Mouse (Mus musculus) midbrain, embryonic 13.5 days (tissue): ENCODE data around the gene Ppp1r3g. TPM values are rescaled to one million over a fixed set of nuclear protein-coding genes. Genes with fewer than 3 reads are reported as not detected.
A peak's percentile ranks its signal among the peaks of the same experiment; 100 is the strongest.
"Not testable (repeated sequence)": the region's sequence is repeated elsewhere in the genome, so short reads cannot be mapped to it uniquely, and the experiment has no call there.

Experiments
- ATAC-seq: fragments of 200-750 bp; cut with Nextera tagmentation; 2 replicates; pipeline ENCODE4 v1.8.0; 2017; ENCODE audit warnings: mild to moderate bottlenecking, moderate TSS enrichment, moderate library complexity
- H3K27ac ChIP-seq: fragments of 300-500 bp; sonication (generic); 2 replicates; pipeline ENCODE4 v1.5.1; 2015; ENCODE audit warnings: inconsistent platforms, mild to moderate bottlenecking, moderate library complexity
- H3K27me3 ChIP-seq: fragments of 300-500 bp; sonication (generic); 2 replicates; pipeline ENCODE4 v1.6.1; 2015; ENCODE audit warnings: mild to moderate bottlenecking, inconsistent platforms
- H3K36me3 ChIP-seq: fragments of 300-500 bp; sonication (generic); 2 replicates; pipeline ENCODE4 v1.6.1; 2015; ENCODE audit warnings: mild to moderate bottlenecking, inconsistent platforms
- H3K4me1 ChIP-seq: fragments of 300-500 bp; sonication (generic); replicated peaks from 2 replicates; pipeline ENCODE4 v1.6.1; 2015; ENCODE audit warnings: inconsistent platforms
- H3K4me2 ChIP-seq: fragments of 300-500 bp; sonication (generic); replicated peaks from 2 replicates; pipeline ENCODE4 v1.6.1; 2015; ENCODE audit warnings: moderate library complexity, mild to moderate bottlenecking, inconsistent platforms
- H3K4me3 ChIP-seq: fragments of 300-500 bp; sonication (generic); replicated peaks from 2 replicates; pipeline ENCODE4 v1.5.1; 2015; ENCODE audit warnings: mild to moderate bottlenecking, inconsistent platforms
- H3K9ac ChIP-seq: fragments of 300-500 bp; sonication (generic); replicated peaks from 2 replicates; pipeline ENCODE4 v1.6.1; 2015; ENCODE audit warnings: mild to moderate bottlenecking, inconsistent platforms
- H3K9me3 ChIP-seq: fragments of 300-500 bp; sonication (generic); 2 replicates; pipeline ENCODE4 v1.6.1; 2016; ENCODE audit warnings: mild to moderate bottlenecking, inconsistent platforms
- WGBS: fragments of 180-500 bp; shearing (Covaris S2); methylation state at CpG from one replicate; pipeline ENCODE4 v1.1.7; 2015; 5-methylcytosine and 5-hydroxymethylcytosine counted together
- polyA plus RNA-seq: library from polyadenylated mRNA; unstranded; fragments of >200 nt; fragmentation: Nextera tagmentation; extraction: Ambion mirVana; gene quantifications from 2 replicates; pipeline ENCODE4 v1.2.1, GENCODE M21; 2015

Gene Ppp1r3g
- polyA plus RNA-seq, 1 experiment from 2014 or later: 0.47 TPM

- peaks cover 22% of the 10 kb centered on the region for H3K4me1 ChIP-seq
- H3K9ac ChIP-seq: peak overlapping the region; percentile 63
- peaks cover 40% of the 10 kb centered on the region for H3K27me3 ChIP-seq
- WGBS: under 1% methylated on average over 38 of the region's 38 CpGs
- no peak overlapping the region for H3K27ac ChIP-seq
- peak overlapping the region; percentile 63 for H3K4me3 ChIP-seq
- H3K4me2 ChIP-seq: peak overlapping the region; percentile 98
- H3K36me3 ChIP-seq: no peaks in the 10 kb centered on the region
- H3K9me3 ChIP-seq: no peaks in the 10 kb centered on the region
- peak; percentile 65 for ATAC-seq
Observed at GRCm38 (mm10) chr13:35968131-35968718, 9.6 kb downstream of the Ppp1r3g start.

GRCm38 (mm10) chr13:35968719-35969430, 10.2 kb downstream of the Ppp1r3g start:
- peaks cover 22% of the 10 kb centered on the region for H3K4me1 ChIP-seq
- H3K36me3 ChIP-seq: no peaks in the 10 kb centered on the region
- peak overlapping the region; percentile 63 for H3K4me3 ChIP-seq
- H3K27me3 ChIP-seq: peaks cover 40% of the 10 kb centered on the region
- no peak overlapping the region for H3K27ac ChIP-seq
- H3K9me3 ChIP-seq: no peaks in the 10 kb centered on the region
- ATAC-seq: peak; percentile 78
- under 1% methylated on average over 57 of the region's 57 CpGs for WGBS
- peak overlapping the region; percentile 98 for H3K4me2 ChIP-seq
- peak overlapping the region; percentile 63 for H3K9ac ChIP-seq

GRCm38 (mm10) chr13:35969431-35969721, 10.7 kb downstream of the Ppp1r3g start:
- H3K9ac ChIP-seq: peak overlapping the region; percentile 63
- no peak overlapping the region for H3K27ac ChIP-seq
- no peaks in the 10 kb centered on the region for H3K36me3 ChIP-seq
- peaks cover 22% of the 10 kb centered on the region for H3K4me1 ChIP-seq
- peak overlapping the region; percentile 98 for H3K4me2 ChIP-seq
- peak overlapping the region; percentile 63 for H3K4me3 ChIP-seq
- ATAC-seq: no peak; the same call in 1 of the 2 replicates
- no peaks in the 10 kb centered on the region for H3K9me3 ChIP-seq
- under 1% methylated on average over 18 of the region's 18 CpGs for WGBS
- peaks cover 40% of the 10 kb centered on the region for H3K27me3 ChIP-seq

- Histone ChIP-seq H3K9ac (peak overlapping the region; percentile 63; the same call in 1 of the 2 replicates), H3K4me2 (peak overlapping the region; percentile 98)
- 22% methylated on average over 9 of the region's 9 CpGs for WGBS
Observed at GRCm38 (mm10) chr13:35969829-35970228, 11.2 kb downstream of the Ppp1r3g start.

GRCm38 (mm10) chr13:35976912-35977311, 18.3 kb downstream of the Ppp1r3g start:
- no peak overlapping the region for H3K9ac ChIP-seq
- H3K36me3 ChIP-seq: peaks cover 23% of the 10 kb centered on the region

More at GRCm38 (mm10) chr13:35969829-35970228, 11.2 kb downstream of the Ppp1r3g start:
- Histone ChIP-seq H3K9me3 (no peaks in the 10 kb centered on the region), H3K4me3 (peak overlapping the region; percentile 63), H3K4me1 (peaks cover 22% of the 10 kb centered on the region), H3K27ac (no peak overlapping the region), H3K36me3 (no peaks in the 10 kb centered on the region), H3K27me3 (peaks cover 40% of the 10 kb centered on the region)
- ATAC-seq: no peak

GRCm38 (mm10) chr13:35980471-35980870, 21.8 kb downstream of the Ppp1r3g start:
- Histone ChIP-seq H3K27ac (no peak overlapping the region), H3K4me1 (peaks cover 11% of the 10 kb centered on the region; the same call in 1 of the 2 replicates), H3K27me3 (no peaks in the 10 kb centered on the region), H3K9me3 (no peaks in the 10 kb centered on the region), H3K4me2 (no peak overlapping the region), H3K9ac (no peak overlapping the region), H3K36me3 (peaks cover 23% of the 10 kb centered on the region), H3K4me3 (no peak overlapping the region)
- no peak for ATAC-seq
- 40% methylated on average over 4 of the region's 4 CpGs for WGBS

More at GRCm38 (mm10) chr13:35976912-35977311, 18.3 kb downstream of the Ppp1r3g start:
- H3K27ac ChIP-seq: no peak overlapping the region
- 93% methylated on average over 7 of the region's 7 CpGs for WGBS
- H3K9me3 ChIP-seq: no peaks in the 10 kb centered on the region
- peaks cover 11% of the 10 kb centered on the region; the same call in 1 of the 2 replicates for H3K4me1 ChIP-seq
- no peak overlapping the region for H3K4me3 ChIP-seq
- no peaks in the 10 kb centered on the region for H3K27me3 ChIP-seq
- no peak overlapping the region for H3K4me2 ChIP-seq
- ATAC-seq: no peak

GRCm38 (mm10) chr13:35982985-35983384, 24.3 kb downstream of the Ppp1r3g start:
- no peak overlapping the region for H3K4me2 ChIP-seq
- no peak for ATAC-seq
- no peak overlapping the region for H3K9ac ChIP-seq
- peaks cover 15% of the 10 kb centered on the region for H3K4me1 ChIP-seq
- H3K27me3 ChIP-seq: no peaks in the 10 kb centered on the region
- H3K36me3 ChIP-seq: peaks cover 15% of the 10 kb centered on the region
- H3K4me3 ChIP-seq: no peak overlapping the region
- WGBS: 94% methylated on average over 6 of the region's 6 CpGs
- H3K9me3 ChIP-seq: no peaks in the 10 kb centered on the region
- H3K27ac ChIP-seq: no peak overlapping the region

GRCm38 (mm10) chr13:35989329-35989728, 30.7 kb downstream of the Ppp1r3g start:
- H3K27me3 ChIP-seq: no peaks in the 10 kb centered on the region
- peaks cover 6% of the 10 kb centered on the region; the same call in 1 of the 2 replicates for H3K4me1 ChIP-seq
- no peak overlapping the region for H3K4me3 ChIP-seq
- no peak overlapping the region for H3K9ac ChIP-seq
- no peak overlapping the region for H3K4me2 ChIP-seq
- ATAC-seq: no peak
- no peak overlapping the region for H3K27ac ChIP-seq
- H3K9me3 ChIP-seq: no peaks in the 10 kb centered on the region
- WGBS: 71% methylated on average over 3 of the region's 3 CpGs
- no peaks in the 10 kb centered on the region for H3K36me3 ChIP-seq

GRCm38 (mm10) chr13:35991185-35991584, 32.5 kb downstream of the Ppp1r3g start:
- H3K9me3 ChIP-seq, H3K27me3 ChIP-seq, H3K27ac ChIP-seq, ATAC-seq, H3K9ac ChIP-seq, H3K36me3 ChIP-seq, H3K4me2 ChIP-seq, H3K4me3 ChIP-seq: not testable (repeated sequence)
- 94% methylated on average over 21 of the region's 21 CpGs for WGBS
- H3K4me1 ChIP-seq: peaks cover 12% of the 10 kb centered on the region

- 89% methylated on average over 8 of the region's 8 CpGs for WGBS
- ATAC-seq: no peak
- Histone ChIP-seq H3K27me3 (no peaks in the 10 kb centered on the region), H3K9me3 (no peaks in the 10 kb centered on the region), H3K4me1 (peaks cover 8% of the 10 kb centered on the region; the same call in 1 of the 2 replicates), H3K9ac (no peak overlapping the region), H3K27ac (no peak overlapping the region), H3K36me3 (no peaks in the 10 kb centered on the region), H3K4me2 (no peak overlapping the region), H3K4me3 (no peak overlapping the region)
Observed at GRCm38 (mm10) chr13:35994067-35994466, 35.4 kb downstream of the Ppp1r3g start.

- ATAC-seq: no peak
- Histone ChIP-seq H3K4me3 (no peak overlapping the region), H3K36me3 (no peaks in the 10 kb centered on the region), H3K27me3 (no peaks in the 10 kb centered on the region), H3K4me1 (peaks cover 6% of the 10 kb centered on the region; the same call in 1 of the 2 replicates), H3K9me3 (no peaks in the 10 kb centered on the region), H3K9ac (no peak overlapping the region), H3K4me2 (no peak overlapping the region), H3K27ac (no peak overlapping the region)
- 62% methylated on average over 3 of the region's 3 CpGs for WGBS
Observed at GRCm38 (mm10) chr13:35995231-35995630, 36.6 kb downstream of the Ppp1r3g start.

- Histone ChIP-seq H3K9me3 (no peaks in the 10 kb centered on the region), H3K4me1 (peaks cover 6% of the 10 kb centered on the region; the same call in 1 of the 2 replicates), H3K9ac (no peak overlapping the region), H3K36me3 (no peaks in the 10 kb centered on the region), H3K4me3 (no peak overlapping the region), H3K4me2 (no peak overlapping the region), H3K27ac (no peak overlapping the region), H3K27me3 (no peaks in the 10 kb centered on the region)
- WGBS: 53% methylated on average over 2 of the region's 2 CpGs
- ATAC-seq: no peak
Observed at GRCm38 (mm10) chr13:35995696-35996426, 37.2 kb downstream of the Ppp1r3g start.
